Mouse (Mus musculus): ENCODE measurements around the gene Etv6. TPM values are rescaled to one million over a fixed set of nuclear protein-coding genes. Genes with fewer than 3 reads are reported as not detected.

Etv6 gene
- total and polyA plus RNA-seq, 3 experiments: 12.6 to 25.9 TPM; not detected in 1

DNA sequence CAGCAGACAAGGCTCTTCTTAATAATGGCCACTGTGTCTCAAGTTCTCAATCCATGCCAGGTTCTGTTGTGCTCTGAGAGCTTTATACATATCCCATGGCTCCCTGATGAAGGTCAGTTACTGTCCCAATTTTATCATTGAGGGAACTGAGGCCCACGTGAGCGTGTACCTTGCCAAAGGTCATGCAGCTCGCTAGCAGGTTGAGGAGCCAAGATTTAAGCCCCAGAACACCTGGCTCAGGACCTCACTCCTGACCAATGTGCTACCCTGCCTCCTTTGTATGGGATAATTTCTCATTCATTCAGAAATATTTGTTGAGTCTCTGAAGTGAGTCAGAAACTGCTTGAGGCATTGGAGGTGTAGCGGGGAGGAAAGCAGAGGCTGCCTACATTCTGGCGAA is 170.8 kb downstream of the Etv6 start:
- H3K9ac ChIP-seq (ENCODE audit: control insufficient read depth, low read depth, low read length, poor library complexity, severe bottlenecking): no peak overlapping the region
- no peaks in the 10 kb centered on the region for H3K79me2 ChIP-seq (ENCODE audit: control insufficient read depth, insufficient read depth, low read length, poor library complexity)
- DNase-seq (ENCODE audit: low read depth, low spot score): no peak
- H3K27me3 ChIP-seq (ENCODE audit: control insufficient read depth in 1 of 2, insufficient read depth in 2 of 2, low read length in 2 of 2): no peaks in the 10 kb centered on the region
- no peak for TF ChIP-seq MYC (IDR thresholded peaks at IDR 0.05; ENCODE audit: low read depth, low read length)
- TF ChIP-seq MAZ (IDR thresholded peaks at IDR 0.05; ENCODE audit: low read depth, low read length): no peak
- peaks cover 2 to 18% of the 10 kb centered on the region in 2 experiments; a peak in 3 of 4 replicates for H3K36me3 ChIP-seq (ENCODE audit: control insufficient read depth in 1 of 2, insufficient read depth in 2 of 2, low read length in 2 of 2)
- H3K4me1 ChIP-seq (ENCODE audit: control insufficient read depth in 1 of 2, insufficient read depth in 2 of 2, low read length in 2 of 2): peaks cover 10 to 32% of the 10 kb centered on the region in 2 experiments
- no peak overlapping the region for H3K4me3 ChIP-seq (ENCODE audit: control insufficient read depth in 1 of 2, insufficient read depth in 1 of 2, low read depth in 2 of 2, low read length in 2 of 2)
- no peaks in the 10 kb centered on the region for H3K9me3 ChIP-seq (replicated peaks; ENCODE audit: insufficient read depth, low read length)
- no peak overlapping the region for H3K27ac ChIP-seq (ENCODE audit: control insufficient read depth, low read depth, low read length)

DNA sequence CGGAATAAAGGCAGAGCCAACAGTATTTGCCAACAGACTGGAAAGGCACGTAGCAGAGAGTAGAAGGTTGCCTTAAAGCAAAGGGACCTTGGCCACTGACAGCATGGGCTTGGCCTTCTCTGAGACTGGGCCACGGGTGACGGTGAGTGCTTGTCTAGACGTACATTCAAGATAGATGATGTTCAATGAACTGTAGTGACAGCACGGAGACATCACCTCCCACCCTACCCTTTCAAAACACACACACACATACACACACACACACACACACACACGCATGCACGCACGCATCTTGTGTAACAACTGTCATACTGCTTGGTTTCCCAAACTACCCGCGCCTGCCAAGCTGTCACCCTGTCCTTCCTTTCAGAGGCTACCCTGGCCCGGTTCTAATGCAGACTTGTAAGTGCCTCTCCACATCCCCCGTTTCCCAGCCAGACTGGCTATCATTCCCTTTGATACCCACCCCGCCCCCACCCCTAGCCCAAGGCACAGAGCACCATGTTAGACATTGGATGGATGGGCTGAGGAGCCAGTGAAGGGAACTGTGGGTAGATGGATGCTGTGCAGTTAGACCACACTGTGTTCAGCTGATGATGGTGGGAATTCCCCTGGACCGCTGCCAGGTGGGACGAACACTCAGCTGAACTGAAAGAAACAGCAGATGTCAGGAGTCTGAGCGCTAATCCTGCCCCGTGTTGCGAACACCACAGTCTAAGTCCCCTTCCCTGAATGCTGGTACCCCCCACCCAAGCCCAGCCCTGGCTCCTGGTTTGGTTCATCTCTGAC is 172.1 kb downstream of the Etv6 start:
- H3K4me3 ChIP-seq (ENCODE audit: control insufficient read depth in 1 of 2, insufficient read depth in 1 of 2, low read depth in 2 of 2, low read length in 2 of 2): no peak overlapping the region
- H3K4me1 ChIP-seq (ENCODE audit: control insufficient read depth in 1 of 2, insufficient read depth in 2 of 2, low read length in 2 of 2): peaks cover 10 to 25% of the 10 kb centered on the region in 2 experiments
- no peaks in the 10 kb centered on the region for H3K27me3 ChIP-seq (ENCODE audit: control insufficient read depth in 1 of 2, insufficient read depth in 2 of 2, low read length in 2 of 2)
- DNase-seq (ENCODE audit: low read depth, low spot score): no peak
- peaks cover 2 to 18% of the 10 kb centered on the region in 2 experiments; a peak in 3 of 4 replicates for H3K36me3 ChIP-seq (ENCODE audit: control insufficient read depth in 1 of 2, insufficient read depth in 2 of 2, low read length in 2 of 2)
- H3K9ac ChIP-seq (ENCODE audit: control insufficient read depth, low read depth, low read length, poor library complexity, severe bottlenecking): no peak overlapping the region
- no peak overlapping the region for H3K27ac ChIP-seq (ENCODE audit: control insufficient read depth, low read depth, low read length)
- no peaks in the 10 kb centered on the region for H3K9me3 ChIP-seq (replicated peaks; ENCODE audit: insufficient read depth, low read length)
- no peaks in the 10 kb centered on the region for H3K79me2 ChIP-seq (ENCODE audit: control insufficient read depth, insufficient read depth, low read length, poor library complexity)
- TF ChIP-seq USF2 (IDR thresholded peaks at IDR 0.05; ENCODE audit: borderline replicate concordance in 1 of 2, insufficient read depth in 1 of 2, low read depth in 1 of 2, low read length in 2 of 2) (no peak), E2F4 (IDR thresholded peaks at IDR 0.05; ENCODE audit: borderline replicate concordance, low read depth, low read length) (no peak), USF1 (IDR thresholded peaks at IDR 0.05; ENCODE audit: low read depth, low read length) (no peak), CTCF (IDR thresholded peaks at IDR 0.05 in 2 of 3, conservative IDR thresholded peaks at IDR 0.05 in 1 of 3; ENCODE audit: control insufficient read depth in 1 of 3, insufficient read depth in 1 of 3, low read depth in 2 of 3, low read length in 3 of 3, poor library complexity in 1 of 3, severe bottlenecking in 1 of 3) (no peak), JUND (IDR thresholded peaks at IDR 0.05; ENCODE audit: low read depth, low read length) (no peak), SIN3A (IDR thresholded peaks at IDR 0.05; ENCODE audit: low read length) (no peak), ZKSCAN1 (IDR thresholded peaks at IDR 0.05; ENCODE audit: low read depth, low read length) (no peak), MXI1 (IDR thresholded peaks at IDR 0.05; ENCODE audit: low read depth, low read length) (no peak), ZNF384 (IDR thresholded peaks at IDR 0.05; ENCODE audit: low read depth, low read length) (no peak), TAL1 (IDR thresholded peaks at IDR 0.05; ENCODE audit: low read length) (no peak), CHD2 (IDR thresholded peaks at IDR 0.05; ENCODE audit: low read length) (no peak), ZC3H11A (IDR thresholded peaks at IDR 0.05; ENCODE audit: low read depth, low read length) (no peak), SMC3 (IDR thresholded peaks at IDR 0.05; ENCODE audit: low read depth, low read length) (no peak), TBP (IDR thresholded peaks at IDR 0.05; ENCODE audit: low read depth, low read length) (no peak), MEF2A (IDR thresholded peaks at IDR 0.05; ENCODE audit: extremely low read depth, insufficient replicate concordance, low read depth, low read length, poor library complexity, severe bottlenecking) (no peak), POLR2A (IDR thresholded peaks at IDR 0.05; ENCODE audit: control insufficient read depth in 1 of 2, insufficient read depth in 1 of 2, low read depth in 1 of 2, low read length in 2 of 2, poor library complexity in 1 of 2) (no peak), ELF1 (IDR thresholded peaks at IDR 0.05; ENCODE audit: low read depth, low read length) (no peak)
